Mouse (Mus musculus) inflammation-experienced regulatory T-cells, adult 6 months (primary cell): ENCODE data around the gene Focad. TPM values are rescaled to one million over a fixed set of nuclear protein-coding genes. Genes with fewer than 3 reads are reported as not detected.
A peak's percentile ranks its signal among the peaks of the same experiment; 100 is the strongest.

Experiments
- ATAC-seq: one replicate; pipeline ENCODE4 v1.8.0; 2017
- polyA plus RNA-seq, 3 experiments: library from polyadenylated mRNA; unstranded; fragments of 100-300 nt; shearing (Covaris generic); gene quantifications; one replicate each; pipeline ENCODE4 v1.2.1; 2017

The Focad gene
- polyA plus RNA-seq, 3 experiments from 2014 or later: 6.9 to 14.5 (median 11.6) TPM

- ATAC-seq: no peak
Observed at GRCm38 (mm10) chr4:88406887-88407696, 312.7 kb downstream of the Focad start.

GRCm38 (mm10) chr4:88409279-88409678 lies 314.9 kb downstream of the Focad start:
- ATAC-seq: no peak

- no peak for ATAC-seq
Observed at GRCm38 (mm10) chr4:88412331-88412730, 317.9 kb downstream of the Focad start.

GRCm38 (mm10) chr4:88415017-88415416 lies 320.6 kb downstream of the Focad start:
- no peak for ATAC-seq

- no peak for ATAC-seq
Observed at GRCm38 (mm10) chr4:88419378-88419777, 324.9 kb downstream of the Focad start.

GRCm38 (mm10) chr4:88424563-88424962 lies 330.1 kb downstream of the Focad start:
- ATAC-seq: no peak

GRCm38 (mm10) chr4:88427630-88428239 lies 333.3 kb downstream of the Focad start:
- ATAC-seq: no peak

GRCm38 (mm10) chr4:88432412-88433024 lies 338.1 kb downstream of the Focad start:
- ATAC-seq: no peak

- ATAC-seq: no peak
Observed at GRCm38 (mm10) chr4:88436593-88437165, 342.2 kb downstream of the Focad start.

GRCm38 (mm10) chr4:88437166-88437565 lies 342.7 kb downstream of the Focad start:
- ATAC-seq: no peak

GRCm38 (mm10) chr4:88437917-88438316 lies 343.5 kb downstream of the Focad start:
- ATAC-seq: no peak

- ATAC-seq: no peak
Observed at GRCm38 (mm10) chr4:88438326-88438989, 344.0 kb downstream of the Focad start, which contains the start of gene Hacd4. Hacd4 (minus strand) TSS chr4:88438928.

GRCm38 (mm10) chr4:88438990-88439329 lies 344.5 kb downstream of the Focad start:
- ATAC-seq: no peak

GRCm38 (mm10) chr4:88439669-88440123 lies 345.3 kb downstream of the Focad start:
- ATAC-seq: no peak

GRCm38 (mm10) chr4:88440814-88441213 lies 346.4 kb downstream of the Focad start:
- no peak for ATAC-seq

- no peak for ATAC-seq
Observed at GRCm38 (mm10) chr4:88448976-88449375, 354.5 kb downstream of the Focad start.

- ATAC-seq: peak; percentile 96
Observed at GRCm38 (mm10) chr4:88450087-88450765, 355.8 kb downstream of the Focad start.

- ATAC-seq: no peak
Observed at GRCm38 (mm10) chr4:88458093-88458492, 363.7 kb downstream of the Focad start.

- no peak for ATAC-seq
Observed at GRCm38 (mm10) chr4:88458673-88459072, 364.2 kb downstream of the Focad start.
